Mouse (Mus musculus) right cerebral cortex, postnatal 10 days (tissue): Measurements from ENCODE around the gene Surf1.

Experiments
- DNase-seq, 2 experiments: peaks; one replicate each; pipeline ENCODE4 v3.0.0; 2021; ENCODE audit warnings: low spot score in 2 of 2

The Surf1 gene

GRCm38 (mm10) chr2:26927745-26928476 lies 11.6 kb upstream of the Surf1 start:
- DNase-seq = no peak

DNA sequence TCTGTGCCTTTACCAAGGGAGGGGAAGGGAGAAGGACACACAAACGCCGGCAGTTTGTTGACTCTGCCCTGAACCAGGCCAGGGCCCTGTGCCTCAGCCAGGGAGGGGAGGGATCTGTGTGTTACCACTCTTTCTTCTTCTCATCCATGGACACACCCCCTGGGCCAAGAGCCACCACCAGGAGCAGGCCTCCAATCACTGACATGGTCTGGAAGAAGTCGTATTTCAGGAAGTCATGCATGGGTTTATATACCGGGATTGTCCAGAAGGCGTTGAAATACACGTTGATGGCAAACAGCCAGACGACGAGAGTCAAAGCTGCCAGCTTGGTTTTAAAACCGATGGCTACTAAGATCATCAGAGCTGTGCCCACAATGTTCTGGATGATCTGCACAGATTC lies 5.5 kb upstream of the Surf1 start:
- no peak for DNase-seq

DNA sequence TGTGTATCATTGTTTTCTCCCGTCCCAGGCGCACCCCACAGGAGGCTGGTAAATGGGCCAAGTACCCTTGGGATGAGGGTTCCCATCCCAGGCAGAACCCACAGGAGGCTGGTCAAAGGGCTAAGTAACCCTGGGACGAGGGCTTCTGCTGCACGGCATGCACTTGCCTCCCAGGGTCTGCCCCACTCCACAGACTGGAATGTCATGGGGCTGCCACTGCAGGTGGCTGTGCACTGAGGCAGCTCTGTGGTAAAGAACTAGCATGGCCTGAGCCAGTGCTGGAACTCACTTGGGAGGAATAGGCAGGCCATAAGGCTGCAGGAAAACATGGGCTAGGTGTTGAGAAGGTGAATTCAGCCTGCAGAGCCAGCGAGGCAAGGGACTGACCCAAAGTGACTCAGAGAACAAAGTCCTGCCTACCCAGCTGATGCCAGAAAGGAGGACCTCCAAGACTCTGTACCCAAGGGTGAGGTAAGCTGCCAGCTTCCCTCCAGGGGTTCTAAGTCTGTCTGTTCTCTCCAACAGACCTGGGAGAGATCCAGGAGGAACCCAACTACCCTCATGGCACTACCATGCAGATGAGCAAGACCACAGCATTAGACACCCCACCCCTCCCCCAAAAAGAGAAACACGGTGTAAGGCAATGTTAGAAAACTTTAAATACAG lies 4.0 kb upstream of the Surf1 start:
- DNase-seq = no peak

DNA sequence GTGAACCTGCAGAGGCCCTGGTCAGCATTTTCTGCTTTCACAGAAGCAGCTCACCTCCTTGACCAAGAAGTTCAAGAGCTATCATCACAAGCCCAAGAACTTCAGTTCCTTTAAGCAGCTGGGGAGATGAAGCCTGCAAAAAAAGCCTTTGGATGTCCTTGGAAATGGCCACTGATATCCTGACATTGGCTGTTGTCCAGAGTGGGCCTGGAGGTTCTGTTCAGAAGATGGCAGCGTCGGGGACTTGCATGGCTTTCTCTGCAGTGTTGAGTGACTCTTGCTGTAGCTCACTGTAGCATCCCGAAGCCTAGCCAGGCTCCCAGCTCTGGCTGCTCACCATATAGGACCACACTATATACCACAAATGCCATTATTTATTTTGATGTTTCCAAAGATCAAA lies 3.4 kb upstream of the Surf1 start:
- no peak for DNase-seq

DNA sequence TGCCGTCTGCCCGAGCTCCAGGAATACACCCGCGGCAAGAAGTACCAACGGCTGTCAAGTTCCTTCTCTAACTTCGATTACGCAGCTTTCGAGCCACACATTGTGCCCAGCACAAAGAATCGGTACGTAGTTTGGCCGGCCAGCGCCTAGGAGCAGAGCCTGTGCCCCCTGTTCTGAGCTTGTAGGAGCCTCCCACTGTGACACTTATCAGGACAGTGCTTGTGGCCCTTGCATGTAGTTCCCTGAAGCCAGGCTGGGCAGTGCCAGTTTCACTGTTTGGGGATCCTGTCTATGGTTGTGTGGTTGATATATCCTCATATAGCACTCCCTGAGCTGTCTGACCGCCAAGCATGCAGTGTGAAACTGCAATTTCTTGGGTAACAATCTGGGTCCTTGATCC lies 408 bp upstream of the Surf1 start:
- no peak for DNase-seq

DNA sequence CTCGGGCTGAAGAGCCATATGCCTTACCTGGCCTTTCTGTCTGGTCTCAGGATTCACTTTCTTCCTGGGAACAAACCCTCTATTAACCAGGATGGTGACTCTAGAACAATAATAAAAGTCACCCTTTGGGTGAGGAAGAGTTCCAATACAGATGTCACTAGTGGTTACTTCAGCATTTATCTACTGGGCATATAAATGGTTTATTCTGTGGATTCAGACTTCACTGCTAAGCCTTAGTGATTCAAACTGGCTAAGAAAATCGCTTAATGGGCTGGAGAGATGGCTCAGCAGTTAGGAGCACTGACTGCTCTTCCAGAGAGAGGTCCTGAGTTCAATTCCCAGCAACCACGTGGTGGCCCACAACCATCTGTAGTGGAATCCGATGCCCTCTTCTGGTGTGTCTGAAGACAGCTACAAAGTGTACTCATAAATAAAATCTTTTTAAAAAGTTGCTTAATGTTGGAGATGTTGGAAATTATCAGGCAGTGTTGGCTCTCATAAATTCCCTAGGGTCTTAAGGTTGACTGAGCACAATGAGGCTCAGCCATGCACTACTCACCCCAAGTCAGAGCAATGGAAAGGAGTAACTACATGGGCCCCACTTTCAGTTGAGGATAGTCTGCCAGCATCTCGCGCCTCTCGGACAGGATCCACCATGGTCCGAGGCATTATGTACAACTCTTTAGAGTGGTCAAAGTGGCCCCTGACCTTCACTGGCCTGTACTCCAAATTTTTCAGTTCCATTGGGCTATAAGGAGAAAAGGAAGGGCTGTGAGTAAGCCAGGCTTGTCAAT lies 2.0 kb downstream of the Surf1 start:
- DNase-seq = no peak

- DNase-seq = no peak
Measured at GRCm38 (mm10) chr2:26913416-26914147, 2.7 kb downstream of the Surf1 start.

GRCm38 (mm10) chr2:26912253-26912770 lies 4.0 kb downstream of the Surf1 start:
- no peak for DNase-seq

DNA sequence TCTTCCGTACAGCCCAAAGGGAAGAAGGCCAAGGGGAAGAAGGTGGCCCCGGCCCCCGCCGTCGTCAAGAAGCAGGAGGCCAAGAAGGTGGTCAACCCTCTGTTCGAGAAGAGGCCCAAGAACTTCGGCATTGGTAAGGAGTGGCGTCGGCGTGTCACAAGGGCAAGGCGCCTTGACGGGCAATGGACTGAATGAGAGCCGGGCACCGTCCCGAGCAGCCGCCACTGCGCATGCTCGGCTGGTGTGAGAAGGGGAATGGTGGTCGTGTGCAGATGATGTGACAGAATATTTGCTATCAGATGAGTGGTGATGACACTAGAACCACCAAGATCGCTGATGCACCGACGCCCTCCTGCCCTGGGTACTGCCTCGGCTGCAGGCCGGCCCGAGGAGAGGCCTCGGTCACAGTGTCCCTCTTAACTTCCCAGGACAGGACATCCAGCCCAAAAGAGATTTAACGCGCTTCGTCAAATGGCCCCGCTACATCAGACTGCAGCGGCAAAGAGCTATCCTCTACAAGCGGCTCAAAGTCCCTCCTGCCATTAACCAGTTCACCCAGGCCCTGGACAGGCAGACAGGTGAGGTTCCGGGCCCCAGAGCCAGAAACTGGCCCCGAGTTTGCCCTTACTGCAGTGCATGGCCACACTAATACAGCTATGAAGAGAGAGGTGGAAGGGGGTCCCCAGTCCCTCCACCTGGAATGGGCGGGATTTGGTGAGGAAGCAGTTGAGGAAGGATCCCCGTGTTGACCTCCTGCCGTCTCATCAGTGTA lies 5.2 kb downstream of the Surf1 start:
- peak; percentile 77 to 83 for DNase-seq

GRCm38 (mm10) chr2:26910124-26910993 lies 6.0 kb downstream of the Surf1 start, which contains the start of the genes Med22 and Rpl7a:
Gene Med22 (minus strand): TSS chr2:26910677.
Gene Rpl7a (plus strand): TSS chr2:26910764.
- peak; percentile 99 to 100 for DNase-seq

DNA sequence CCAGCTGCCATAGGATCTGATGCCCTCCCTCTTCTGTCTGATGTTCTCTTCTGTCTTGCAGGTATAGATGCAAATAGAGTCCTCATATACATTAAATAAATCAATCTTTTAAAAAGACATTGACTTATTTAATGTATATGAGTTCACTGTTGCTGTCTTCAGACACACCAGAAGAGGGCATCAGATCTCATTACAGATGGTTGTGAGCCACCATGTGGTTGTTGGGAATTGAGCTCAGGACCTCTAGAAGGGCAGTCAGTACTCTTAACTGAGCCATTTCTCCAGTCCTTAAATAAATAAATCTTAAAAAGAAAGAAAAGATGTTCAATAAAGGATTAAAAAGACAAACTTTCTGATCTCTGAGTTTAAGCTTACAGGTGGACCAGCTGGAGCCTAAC lies 6.9 kb downstream of the Surf1 start:
- no peak for DNase-seq

DNA sequence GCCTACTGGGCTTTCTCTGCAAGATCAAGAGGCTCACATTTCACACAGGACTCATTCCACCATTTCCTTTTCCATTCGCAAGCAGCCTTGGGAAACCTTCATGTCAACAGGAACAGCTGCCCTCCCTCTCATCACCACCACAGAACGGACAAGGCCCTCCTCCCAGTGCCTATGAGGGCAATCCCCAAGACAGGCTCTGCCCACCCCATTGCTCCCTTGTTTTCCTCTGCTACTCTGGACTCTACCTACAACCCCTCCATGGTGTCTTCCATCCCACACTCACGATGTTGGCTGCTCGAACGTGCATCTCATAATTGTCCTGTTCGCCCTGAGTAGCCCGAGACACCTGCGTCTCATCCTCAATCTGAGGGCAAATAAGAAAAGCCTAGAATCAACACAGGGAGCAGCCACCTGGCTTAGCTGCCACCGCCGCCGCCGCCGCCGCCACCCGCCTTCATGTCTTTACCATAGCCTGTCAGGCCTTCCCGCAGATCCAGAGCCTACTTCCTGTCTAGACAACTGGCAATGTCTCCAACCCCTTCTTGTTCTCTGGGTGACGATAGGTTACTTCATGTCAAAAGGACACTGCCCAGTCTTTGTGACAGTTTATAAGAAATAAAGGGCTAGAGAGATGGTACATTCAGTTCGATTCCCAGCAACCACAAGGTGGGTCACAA lies 7.5 kb downstream of the Surf1 start:
- DNase-seq = no peak

DNA sequence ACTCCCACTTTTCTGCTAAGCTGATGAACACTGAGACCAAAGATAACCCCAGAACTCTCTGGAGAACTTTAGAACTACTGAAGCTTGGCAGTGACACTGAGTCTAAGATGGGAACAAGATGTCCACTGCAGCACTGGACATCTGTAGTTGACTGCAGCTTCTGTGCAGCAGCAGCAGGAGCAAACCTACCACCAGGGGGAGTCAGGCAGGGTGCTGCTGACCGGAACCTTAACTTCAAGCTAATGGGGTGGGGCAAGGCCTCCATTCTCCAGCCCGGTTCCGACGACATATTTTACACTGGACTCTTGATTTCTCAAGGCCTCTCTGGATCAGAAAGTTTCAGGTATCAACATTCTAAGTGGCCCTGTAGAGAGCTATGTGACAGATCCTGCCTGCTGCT lies 9.2 kb downstream of the Surf1 start:
- DNase-seq = no peak

DNA sequence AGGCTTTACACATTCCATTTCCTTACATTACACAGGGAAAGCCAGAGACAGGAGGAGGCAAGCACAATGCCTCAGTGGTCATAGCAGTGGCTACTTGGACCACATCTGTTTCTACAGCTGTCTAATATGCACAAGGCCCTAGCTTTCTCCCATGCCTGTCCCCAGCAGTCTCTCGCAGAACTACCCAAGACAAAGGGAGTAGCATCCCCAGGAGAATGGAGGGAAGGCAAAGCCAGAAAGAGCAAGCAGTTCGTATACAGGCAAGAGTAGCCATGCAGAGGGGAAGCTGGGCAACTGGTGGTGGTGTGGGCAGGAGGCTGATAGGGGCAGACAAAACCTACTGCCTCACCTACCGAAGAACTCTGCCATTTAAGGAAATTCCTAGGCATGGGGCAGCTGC lies 9.9 kb downstream of the Surf1 start:
- peak in 1 of 2 experiments; percentile 9 for DNase-seq

DNA sequence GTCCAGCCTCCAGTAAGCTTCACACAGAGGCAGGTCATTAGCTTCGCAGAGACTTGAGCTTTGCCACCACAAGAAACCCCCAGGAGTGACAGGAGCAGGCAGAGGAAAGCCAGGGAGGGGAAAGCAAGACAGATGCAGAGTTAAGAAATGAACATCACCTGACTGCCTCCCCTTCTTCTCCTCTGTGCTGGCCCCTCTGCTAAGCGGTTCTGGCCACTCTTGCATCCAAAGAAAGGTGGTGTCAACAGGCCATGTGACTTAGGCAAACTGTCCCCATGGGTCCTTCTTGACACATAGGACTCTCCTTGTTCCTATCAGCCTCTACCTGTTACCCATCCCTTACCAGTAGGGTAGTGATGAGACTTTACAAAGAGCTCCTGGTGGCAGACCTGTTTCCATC lies 10.4 kb downstream of the Surf1 start:
- DNase-seq = no peak

DNA sequence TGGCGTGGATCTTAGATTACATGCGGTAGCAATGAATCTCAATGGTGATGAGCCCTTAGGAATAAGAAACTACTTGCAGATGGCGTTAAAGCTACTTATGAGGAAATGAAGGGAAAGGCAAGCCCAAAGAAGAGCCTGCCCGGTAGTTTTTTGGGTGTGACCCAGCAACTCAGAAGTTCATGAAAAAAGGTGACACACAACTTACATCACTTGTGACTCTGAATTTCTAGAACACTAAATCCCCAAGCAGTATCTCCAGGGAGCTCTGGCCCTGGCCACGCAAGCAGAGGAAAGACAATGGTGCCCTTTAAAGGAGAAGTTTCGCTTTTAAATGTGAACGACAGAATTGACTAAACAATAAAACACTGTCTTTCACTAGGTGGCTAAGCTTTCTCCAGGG lies 13.0 kb downstream of the Surf1 start:
- no peak for DNase-seq

GRCm38 (mm10) chr2:26902467-26903220 lies 13.7 kb downstream of the Surf1 start, which contains the start of gene Surf6:
Gene Surf6 (minus strand): TSS chr2:26902879.
- DNase-seq = peak; percentile 97 to 99

- no peak for DNase-seq
Measured at GRCm38 (mm10) chr2:26901834-26902400, 14.4 kb downstream of the Surf1 start.
